ENCODE assay signal across 8 mouse cellular contexts in the genomic region with DNA sequence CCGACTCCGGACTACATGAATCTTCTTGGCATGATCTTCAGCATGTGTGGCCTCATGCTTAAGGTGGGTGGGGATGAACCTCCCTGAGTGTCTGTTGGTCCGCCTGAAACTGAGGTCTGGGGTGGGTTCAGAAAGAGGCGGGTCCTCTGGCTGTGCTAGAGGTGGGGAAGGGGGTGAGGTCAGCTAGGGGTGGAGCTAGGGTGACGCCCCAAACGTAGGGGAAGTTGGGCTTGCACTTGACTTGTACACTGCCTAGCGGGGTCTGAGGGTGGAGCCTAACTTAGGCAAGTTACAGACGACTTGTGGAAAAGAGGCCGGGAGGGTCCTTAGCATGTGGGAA. TPM values are rescaled to one million over a fixed set of nuclear protein-coding genes. Genes with fewer than 3 reads are reported as not detected.
DNase-seq lines count a peak whose midpoint lies in the region; ATAC-seq and TF ChIP-seq lines count a peak whose summit lies in the region.

TSS of gene Wdr83 (minus strand) at position 91 of the 340 bp plus-strand sequence.

- WGBS in embryonic facial prominence, embryonic 15.5 days: 0% methylated on average over 9 of the region's 9 CpGs
- 3% methylated on average over 9 of the region's 9 CpGs for WGBS in heart, embryonic 14.5 days
- under 1% methylated on average over 9 of the region's 9 CpGs for WGBS in large intestine, adult 2 months
- 1% methylated on average over 9 of the region's 9 CpGs for WGBS in lung, embryonic 16.5 days
- 1% methylated on average over 9 of the region's 9 CpGs for WGBS in small intestine, adult 2 months

- H3K4me3 ChIP-seq in embryonic facial prominence, embryonic 15.5 days (replicated peaks): peak within 1 kb of the TSS; percentile 83
- H3K4me3 ChIP-seq in heart, embryonic 14.5 days (ENCODE audit: control insufficient read depth in 1 of 2, insufficient read depth in 1 of 2, low read depth in 1 of 2, low read length in 2 of 2): peak within 1 kb of the TSS; percentile 82 to 90
- H3K4me3 ChIP-seq in lung, embryonic 16.5 days (ENCODE audit: low read length): peak within 1 kb of the TSS; percentile 95
- peak within 1 kb of the TSS; percentile 91 for H3K4me3 ChIP-seq in small intestine, adult 2 months (ENCODE audit: low read depth, low read length)

- no peaks in the 10 kb centered on the region for H3K27me3 ChIP-seq in embryonic facial prominence, embryonic 15.5 days
- H3K27me3 ChIP-seq in heart, embryonic 14.5 days (ENCODE audit: control insufficient read depth, insufficient read depth, low read length): no peaks in the 10 kb centered on the region
- no peaks in the 10 kb centered on the region for H3K27me3 ChIP-seq in lung, embryonic 16.5 days (ENCODE audit: control insufficient read depth, insufficient read depth, low read depth, low read length)
- H3K27me3 ChIP-seq in small intestine, adult 2 months (ENCODE audit: control insufficient read depth, insufficient read depth, low read length): no peaks in the 10 kb centered on the region

- DNase-seq in 416B (ENCODE audit: low read depth): peak; percentile 94
- DNase-seq in Muller cell, postnatal 12 days (ENCODE audit: inconsistent ontology term): peak; percentile 58
- peak; percentile 21 for DNase-seq in large intestine, adult 2 months (ENCODE audit: low read depth, low spot score)
- no peak for DNase-seq in ovary, adult 18-20 months (ENCODE audit: low spot score)

- TF ChIP-seq POLR2A in small intestine, adult 2 months (IDR thresholded peaks at IDR 0.05; ENCODE audit: low read depth, low read length): no peak

- H3K4me1 ChIP-seq in embryonic facial prominence, embryonic 15.5 days: peaks cover 32% of the 10 kb centered on the region
- H3K4me1 ChIP-seq in heart, embryonic 14.5 days (ENCODE audit: control insufficient read depth in 2 of 2, insufficient read depth in 2 of 2, low read length in 2 of 2): peaks cover 16 to 32% of the 10 kb centered on the region in 2 experiments
- H3K4me1 ChIP-seq in lung, embryonic 16.5 days (replicated peaks; ENCODE audit: control insufficient read depth, insufficient read depth, low read length): peaks cover 26% of the 10 kb centered on the region
- H3K4me1 ChIP-seq in small intestine, adult 2 months (ENCODE audit: control insufficient read depth, insufficient read depth, insufficient read length, low read length): peaks cover 12% of the 10 kb centered on the region

- H3K9ac ChIP-seq in embryonic facial prominence, embryonic 15.5 days: peak within 1 kb of the TSS; percentile 93
- H3K9ac ChIP-seq in heart, embryonic 14.5 days (ENCODE audit: low read length): peak within 1 kb of the TSS; percentile 94
- peak within 1 kb of the TSS; percentile 90 for H3K9ac ChIP-seq in lung, embryonic 16.5 days (ENCODE audit: low read length)

- peaks cover 24% of the 10 kb centered on the region for H3K36me3 ChIP-seq in embryonic facial prominence, embryonic 15.5 days
- peaks cover 36% of the 10 kb centered on the region for H3K36me3 ChIP-seq in heart, embryonic 14.5 days (ENCODE audit: control insufficient read depth, insufficient read depth, low read length)
- peaks cover 11% of the 10 kb centered on the region; the same call in 1 of the 2 replicates for H3K36me3 ChIP-seq in lung, embryonic 16.5 days (ENCODE audit: control insufficient read depth, insufficient read depth, low read length)
- peaks cover 9% of the 10 kb centered on the region; the same call in 1 of the 2 replicates for H3K36me3 ChIP-seq in small intestine, adult 2 months (ENCODE audit: control insufficient read depth, insufficient read depth, low read length)

- TF ChIP-seq CTCF in small intestine, adult 2 months (IDR thresholded peaks at IDR 0.05; ENCODE audit: extremely low read depth, insufficient read length, insufficient replicate concordance, low read depth, low read length): no peak

- H3K27ac ChIP-seq in embryonic facial prominence, embryonic 15.5 days (replicated peaks): peak within 1 kb of the TSS; percentile 87
- peak within 1 kb of the TSS; percentile 68 to 69 for H3K27ac ChIP-seq in heart, embryonic 14.5 days (replicated peaks in 1 of 2; ENCODE audit: control insufficient read depth in 1 of 2, insufficient read depth in 1 of 2, low read depth in 2 of 2, low read length in 2 of 2)
- peak within 1 kb of the TSS; percentile 83 for H3K27ac ChIP-seq in lung, embryonic 16.5 days (ENCODE audit: low read length)
- peak within 1 kb of the TSS; percentile 76 for H3K27ac ChIP-seq in small intestine, adult 2 months (ENCODE audit: insufficient read depth, low read depth, low read length)

- peak within 1 kb of the TSS; percentile 93 for H3K4me2 ChIP-seq in embryonic facial prominence, embryonic 15.5 days (replicated peaks)
- peak within 1 kb of the TSS; percentile 95 for H3K4me2 ChIP-seq in heart, embryonic 14.5 days (ENCODE audit: low read length)
- H3K4me2 ChIP-seq in lung, embryonic 16.5 days (ENCODE audit: low read depth, low read length): peak within 1 kb of the TSS; percentile 94

- no peaks in the 10 kb centered on the region for H3K9me3 ChIP-seq in embryonic facial prominence, embryonic 15.5 days (replicated peaks)
- no peaks in the 10 kb centered on the region for H3K9me3 ChIP-seq in heart, embryonic 14.5 days (ENCODE audit: control insufficient read depth, low read length)
- H3K9me3 ChIP-seq in lung, embryonic 16.5 days (ENCODE audit: control insufficient read depth, low read length): no peaks in the 10 kb centered on the region

- peak; percentile 44; the same call in 1 of the 2 replicates for ATAC-seq in embryonic facial prominence, embryonic 15.5 days (ENCODE audit: insufficient number of reproducible peaks, low FRiP score, low TSS enrichment, low read depth)
- ATAC-seq in heart, embryonic 14.5 days (ENCODE audit: insufficient number of reproducible peaks, insufficient read depth, low FRiP score, low read depth): peak; percentile 48; the same call in 1 of the 2 replicates
- peak; percentile 71 for ATAC-seq in lung, embryonic 16.5 days (ENCODE audit: low read depth)

RNA-seq across cellular contexts. Expression of gene Wdr83, which starts in this region (rescaled TPM):
- 42.0 and 43.7 TPM in 2 replicates for polyA plus RNA-seq in embryonic facial prominence, embryonic 15.5 days (2015; fragmentation: Nextera tagmentation; extraction: Ambion mirVana)
- 35.4 and 43.0 TPM in 2 replicates for polyA plus RNA-seq in heart, embryonic 14.5 days (2014; fragmentation: Nextera tagmentation; extraction: Ambion mirVana)
- 29.4 and 33.9 TPM in 2 replicates for polyA plus RNA-seq in large intestine, adult 2 months (2012; rRNA removed)
- 45.4 and 45.8 TPM in 2 replicates for polyA plus RNA-seq in lung, embryonic 16.5 days (2015; fragmentation: Nextera tagmentation; extraction: Ambion mirVana)
- polyA plus RNA-seq in small intestine, adult 2 months (2012; rRNA removed): 13.4 and 26.8 TPM in 2 replicates
